Mouse (Mus musculus) layer of hippocampus, postnatal 25 days (tissue): ENCODE data around the gene Orc2. TPM values are rescaled to one million over a fixed set of nuclear protein-coding genes. Genes with fewer than 3 reads are reported as not detected.

ENCODE experiments used
- DNase-seq, 2 experiments: peaks; one replicate each; pipeline ENCODE4 v3.0.0; 2022; ENCODE audit warnings: mixed read lengths in 2 of 2, low spot score in 1 of 2; ENCODE audit errors: extremely low spot score in 1 of 2
- total RNA-seq, 2 experiments: library from RNA; stranded (reverse); gene quantifications; 2 replicates each; pipeline ENCODE4 v1.2.3; 2021

The Orc2 gene
- total RNA-seq, 2 experiments from 2014 or later: 25.0 to 25.6 TPM

DNA sequence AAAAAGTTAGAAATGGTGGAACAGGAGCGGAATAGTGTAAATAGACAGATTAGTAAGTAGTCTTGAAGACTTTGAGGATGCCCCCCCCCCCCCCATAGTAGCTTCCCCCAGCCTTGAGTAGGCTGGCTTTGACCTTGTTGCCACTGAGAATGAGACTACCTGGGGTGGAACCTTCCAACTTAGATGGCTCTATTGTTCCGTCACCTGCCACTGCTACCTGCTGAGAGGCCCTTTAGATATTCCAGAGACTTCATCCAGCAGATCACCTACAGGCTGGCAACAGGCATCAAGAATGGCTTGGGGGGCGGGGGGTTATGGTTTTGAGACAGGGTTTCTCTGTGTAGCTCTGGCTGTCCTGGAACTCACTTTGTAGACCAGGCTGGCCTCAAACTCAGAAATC is 80.4 kb downstream of the Orc2 start:
- no peak for DNase-seq

GRCm38 (mm10) chr1:58423371-58424248 is 81.3 kb downstream of the Orc2 start, which contains the start of gene Clk1:
Clk1 (minus strand) TSS chr1:58424066.
- DNase-seq: peak; percentile 95 to 97

GRCm38 (mm10) chr1:58422879-58423278 is 82.0 kb downstream of the Orc2 start:
- no peak for DNase-seq

DNA sequence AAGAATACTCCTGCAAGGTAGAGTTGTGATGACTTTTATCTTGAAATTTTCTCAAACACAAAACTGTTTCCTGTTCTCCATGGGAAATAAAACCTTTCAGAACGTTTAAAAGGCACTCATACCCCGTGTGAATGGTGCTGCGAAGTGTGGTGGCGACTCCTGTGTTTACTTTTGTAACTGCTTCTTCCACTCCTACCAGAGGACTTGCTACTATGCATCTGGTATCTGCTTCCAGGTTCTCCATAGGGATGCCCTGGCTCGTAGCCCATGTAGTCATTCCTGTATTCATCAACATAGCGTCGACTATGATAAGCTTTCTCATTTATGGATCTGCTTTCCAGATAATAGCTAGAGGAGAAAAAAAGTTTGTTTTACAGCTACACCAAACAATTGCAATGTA is 83.9 kb downstream of the Orc2 start:
- no peak for DNase-seq

DNA sequence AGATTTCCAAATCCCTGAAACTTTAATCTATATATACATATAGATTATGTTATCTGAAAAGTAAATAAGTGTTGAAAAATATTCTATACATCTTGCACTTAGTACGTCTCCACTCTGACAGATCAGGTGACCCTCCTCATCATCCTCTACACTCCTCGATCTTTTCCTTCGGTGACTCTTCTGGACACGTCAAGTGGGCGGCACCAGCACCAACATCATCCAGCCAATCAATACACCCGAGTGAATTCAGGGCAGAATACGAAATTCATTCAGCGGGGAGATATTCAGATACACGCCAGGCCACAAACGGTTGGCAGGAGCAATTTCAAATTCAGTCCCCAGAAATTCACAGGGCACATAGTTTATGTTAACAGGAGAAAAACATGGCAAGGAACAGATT is 84.9 kb downstream of the Orc2 start:
- no peak for DNase-seq

GRCm38 (mm10) chr1:58416048-58416447 is 88.9 kb downstream of the Orc2 start:
- no peak for DNase-seq

DNA sequence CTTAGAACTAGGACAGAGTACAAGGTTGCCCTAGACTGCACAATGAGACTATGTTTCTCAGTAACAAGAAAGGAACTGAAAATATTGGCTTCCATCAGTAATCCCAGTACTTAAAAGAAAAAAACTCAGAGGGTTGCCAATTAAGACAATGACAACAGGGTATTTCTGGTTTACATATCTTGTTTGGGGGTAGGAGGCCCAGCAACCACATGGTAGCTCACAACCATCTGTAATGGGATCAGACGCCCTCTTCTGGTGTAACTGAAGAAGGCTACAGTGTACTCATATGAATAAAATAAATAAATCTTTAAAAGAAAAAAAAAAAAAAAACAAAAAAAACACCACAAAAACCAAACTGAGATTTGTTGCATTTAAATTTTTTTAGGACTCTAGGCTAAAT is 89.5 kb downstream of the Orc2 start:
- DNase-seq: no peak

Other genes starting within 250 kb of the Orc2 start
- not detected for gene Aox2, start 226.8 kb downstream of the Orc2 start, total RNA-seq
- gene Bzw1, start 112.2 kb downstream of the Orc2 start, total RNA-seq: 100 to 1,000 TPM; 124 to 131 TPM
- gene Clk1, start 81.0 kb downstream of the Orc2 start, total RNA-seq: 100 to 1,000 TPM; 111 to 132 TPM
- 10 to 100 TPM; 22.1 to 22.7 TPM for gene Nif3l1, start 60.0 kb downstream of the Orc2 start, total RNA-seq
- 10 to 100 TPM; 26.8 to 27.3 TPM for gene Ppil3, start 59.6 kb downstream of the Orc2 start, total RNA-seq
- 100 to 1,000 TPM; 120 to 126 TPM for gene Fam126b, start 81.2 kb upstream of the Orc2 start, total RNA-seq
- 100 to 1,000 TPM; 113 to 131 TPM for gene Ndufb3, start 81.3 kb upstream of the Orc2 start, total RNA-seq
- gene Als2cr12, start 190.9 kb upstream of the Orc2 start, total RNA-seq: not detected
- 10 to 100 TPM; 32.6 to 32.8 TPM for gene Cflar, start 206.4 kb upstream of the Orc2 start, total RNA-seq